Comparison of ENCODE assay signal across 8 mouse cellular contexts in genomic region chr6:124663424-124663795, GRCm38 (mm10). TPM values are rescaled to one million over a fixed set of nuclear protein-coding genes. Genes with fewer than 3 reads are reported as not detected.
DNase-seq lines count a peak whose midpoint lies in the region; ATAC-seq lines count a peak whose summit lies in the region.

No protein-coding gene starts in this region.

- H3K4me3 ChIP-seq in hindbrain, embryonic 16.5 days (ENCODE audit: low read length): peak overlapping the region; percentile 57
- H3K4me3 ChIP-seq in midbrain, embryonic 15.5 days: peak overlapping the region; percentile 86

- no peaks in the 10 kb centered on the region for H3K9me3 ChIP-seq in hindbrain, embryonic 16.5 days (ENCODE audit: control insufficient read depth, low read length)
- no peaks in the 10 kb centered on the region for H3K9me3 ChIP-seq in midbrain, embryonic 15.5 days

- peak; percentile 58 for DNase-seq in kidney, adult 9 months
- DNase-seq in kidney, postnatal 4 days: no peak
- DNase-seq in c-Kit-negative CD71-positive TER-119-positive erythroid progenitor cells, embryonic 14.5 days (ENCODE audit: low read depth, low spot score): peak; percentile 30
- no peak for DNase-seq in adrenal gland, postnatal 14 days
- DNase-seq in ovary, postnatal 36 days (ENCODE audit: low spot score): no peak
- no peak for DNase-seq in cerebellum, postnatal 25 days

- H3K36me3 ChIP-seq in hindbrain, embryonic 16.5 days (ENCODE audit: control insufficient read depth, insufficient read depth, low read length): no peaks in the 10 kb centered on the region
- no peaks in the 10 kb centered on the region for H3K36me3 ChIP-seq in midbrain, embryonic 15.5 days (replicated peaks)

- H3K27ac ChIP-seq in hindbrain, embryonic 16.5 days (ENCODE audit: low read depth, low read length): peak overlapping the region; percentile 74; the same call in 1 of the 2 replicates
- H3K27ac ChIP-seq in midbrain, embryonic 15.5 days: peak overlapping the region; percentile 81

- no peaks in the 10 kb centered on the region for H3K27me3 ChIP-seq in hindbrain, embryonic 16.5 days (replicated peaks; ENCODE audit: control insufficient read depth, insufficient read depth, low read length)
- H3K27me3 ChIP-seq in midbrain, embryonic 15.5 days (replicated peaks): no peaks in the 10 kb centered on the region

- H3K9ac ChIP-seq in hindbrain, embryonic 16.5 days (ENCODE audit: low read depth, low read length): peak overlapping the region; percentile 71
- peak overlapping the region; percentile 66 for H3K9ac ChIP-seq in midbrain, embryonic 15.5 days

- peak overlapping the region; percentile 75 for H3K4me2 ChIP-seq in hindbrain, embryonic 16.5 days (ENCODE audit: low read length)
- peak overlapping the region; percentile 84 for H3K4me2 ChIP-seq in midbrain, embryonic 15.5 days

- WGBS in hindbrain, embryonic 16.5 days: 18% methylated on average over 13 of the region's 13 CpGs
- WGBS in midbrain, embryonic 15.5 days: 19% methylated on average over 13 of the region's 13 CpGs

- H3K4me1 ChIP-seq in hindbrain, embryonic 16.5 days (ENCODE audit: control insufficient read depth, insufficient read depth, low read depth, low read length): peaks cover 13% of the 10 kb centered on the region
- H3K4me1 ChIP-seq in midbrain, embryonic 15.5 days: peaks cover 16% of the 10 kb centered on the region

- no peak for ATAC-seq in hindbrain, embryonic 16.5 days
- ATAC-seq in midbrain, embryonic 15.5 days (replicated peaks): no peak

RNA-seq across cellular contexts. Expression of gene Lpcat3, which starts 0.6 kb away (rescaled TPM):
- polyA plus RNA-seq in hindbrain, embryonic 16.5 days (2015; fragmentation: Nextera tagmentation; extraction: Ambion mirVana): 51.1 and 53.7 TPM in 2 replicates
- 45.6 and 51.9 TPM in 2 replicates for polyA plus RNA-seq in midbrain, embryonic 15.5 days (2015; fragmentation: Nextera tagmentation; extraction: Ambion mirVana)
- total RNA-seq in adrenal gland, postnatal 14 days (2021): 78.0 and 82.3 TPM in 2 replicates

RNA-seq across cellular contexts. Expression of gene C1s2, which starts 27.5 kb away (rescaled TPM):
- polyA plus RNA-seq in hindbrain, embryonic 16.5 days (2015; fragmentation: Nextera tagmentation; extraction: Ambion mirVana): 0.10 TPM in 1 of 2 replicates, not detected in the other
- polyA plus RNA-seq in midbrain, embryonic 15.5 days (2015; fragmentation: Nextera tagmentation; extraction: Ambion mirVana): 0.13 TPM in 1 of 2 replicates, not detected in the other
- total RNA-seq in adrenal gland, postnatal 14 days (2021): 2.7 and 2.9 TPM in 2 replicates

RNA-seq across cellular contexts. Expression of gene Emg1, which starts 48.6 kb away (rescaled TPM):
- polyA plus RNA-seq in hindbrain, embryonic 16.5 days (2015; fragmentation: Nextera tagmentation; extraction: Ambion mirVana): 104 and 108 TPM in 2 replicates
- 107 and 109 TPM in 2 replicates for polyA plus RNA-seq in midbrain, embryonic 15.5 days (2015; fragmentation: Nextera tagmentation; extraction: Ambion mirVana)
- 79.7 and 87.9 TPM in 2 replicates for total RNA-seq in adrenal gland, postnatal 14 days (2021)

RNA-seq across cellular contexts. Expression of gene Phb2, which starts 48.7 kb away (rescaled TPM):
- polyA plus RNA-seq in hindbrain, embryonic 16.5 days (2015; fragmentation: Nextera tagmentation; extraction: Ambion mirVana): 249 and 250 TPM in 2 replicates
- polyA plus RNA-seq in midbrain, embryonic 15.5 days (2015; fragmentation: Nextera tagmentation; extraction: Ambion mirVana): 254 and 256 TPM in 2 replicates
- total RNA-seq in adrenal gland, postnatal 14 days (2021): 392 and 412 TPM in 2 replicates

Comparison
In these comparisons a context has a peak if more than half of its experiments do, and no peak if none do; other contexts are left out.
1. DNase-seq: peak in kidney, adult 9 months (single experiment) and c-Kit-negative CD71-positive TER-119-positive erythroid progenitor cells, embryonic 14.5 days (single experiment); none in kidney, postnatal 4 days (0 of 2), adrenal gland, postnatal 14 days (single experiment), ovary, postnatal 36 days (single experiment) and cerebellum, postnatal 25 days (0 of 2).